Mouse (Mus musculus) embryo, embryonic 9.5 days (tissue): ENCODE data around the gene Stk11.
A peak's percentile ranks its signal among the peaks of the same experiment; 100 is the strongest.

Source experiments
- DNase-seq: peaks from one replicate; pipeline ENCODE4 v3.0.0-alpha.2; 2017; ENCODE audit errors: extremely low spot score

Stk11 gene

DNA sequence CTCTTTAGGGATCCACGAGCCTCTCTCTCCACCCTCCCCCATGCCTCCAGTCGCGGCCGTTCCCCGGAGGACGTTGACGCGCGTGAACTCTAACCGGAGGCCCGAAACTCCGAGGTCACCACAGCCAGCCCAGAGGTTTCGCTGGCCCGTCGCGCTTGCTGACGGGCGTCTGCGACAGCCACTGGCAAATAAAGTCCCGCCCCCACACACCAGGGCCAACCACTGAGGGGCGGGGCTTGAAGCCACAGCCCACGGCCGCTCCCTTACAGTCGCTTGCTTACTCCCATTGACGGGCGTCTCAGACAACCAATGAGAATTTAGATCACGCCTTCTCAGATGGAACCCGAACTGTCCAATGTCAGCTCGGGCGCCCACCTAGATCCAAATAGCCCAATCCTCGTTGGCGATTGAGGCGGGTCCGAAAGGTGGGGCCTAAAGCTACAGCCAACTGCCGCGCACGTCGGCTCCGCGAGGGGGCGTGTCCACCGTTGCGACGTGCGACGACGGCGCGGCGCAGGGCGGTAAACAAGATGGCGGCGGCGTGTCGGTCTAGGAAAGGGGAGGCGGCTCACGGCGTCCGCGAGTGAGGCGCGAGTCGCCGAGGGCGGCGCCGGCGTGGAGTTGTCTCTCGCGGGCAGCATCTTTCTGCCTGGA is at the start of gene Stk11:
Gene Stk11 (plus strand): TSS at position 514 of the 654 bp plus-strand sequence.
- peak; percentile 98 for DNase-seq

DNA sequence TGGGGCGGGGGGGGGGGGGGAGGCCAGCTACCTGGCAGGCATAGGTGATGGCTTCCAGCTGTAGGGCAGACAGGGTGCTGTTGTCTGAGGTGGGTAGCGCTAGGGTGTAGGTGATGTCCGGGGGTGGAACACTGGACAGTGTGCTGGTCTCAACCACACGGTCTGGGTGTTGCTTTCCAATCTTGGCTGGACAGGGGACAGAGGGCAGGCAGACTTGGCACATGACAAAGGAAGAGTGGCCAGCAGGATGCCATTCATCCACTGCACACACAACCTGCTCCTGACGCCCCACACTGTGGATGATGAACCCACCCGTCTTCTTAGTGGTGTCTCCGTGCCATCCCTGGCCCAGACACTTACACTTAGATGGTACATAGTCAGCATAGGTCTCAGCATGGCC is 46.4 kb upstream of the Stk11 start:
- DNase-seq = no peak

DNA sequence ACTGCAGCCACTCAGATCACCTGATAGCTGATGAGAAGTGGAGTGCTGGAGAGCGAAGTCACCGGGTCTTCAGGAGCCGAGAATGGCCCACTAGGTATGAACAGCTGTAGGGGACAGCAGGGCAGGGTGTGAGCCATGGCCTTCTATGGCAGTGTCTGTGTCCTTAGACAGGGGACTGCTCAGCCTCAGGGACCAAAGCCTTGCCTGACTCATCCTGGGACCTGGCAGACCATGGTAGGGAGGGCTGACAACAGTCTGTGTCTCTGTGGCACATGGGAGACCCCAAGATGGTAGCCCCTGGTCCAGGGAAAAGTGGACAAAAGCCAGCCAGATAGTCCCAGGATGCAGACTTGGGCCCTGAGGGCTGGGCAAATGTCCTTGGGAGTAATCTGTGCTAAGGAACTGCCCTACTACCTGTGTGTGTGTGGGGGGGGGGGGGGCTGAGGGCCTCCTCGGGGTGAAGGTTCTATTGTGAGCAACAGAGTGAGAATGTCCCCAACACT is 45.6 kb upstream of the Stk11 start:
- DNase-seq = no peak

DNA sequence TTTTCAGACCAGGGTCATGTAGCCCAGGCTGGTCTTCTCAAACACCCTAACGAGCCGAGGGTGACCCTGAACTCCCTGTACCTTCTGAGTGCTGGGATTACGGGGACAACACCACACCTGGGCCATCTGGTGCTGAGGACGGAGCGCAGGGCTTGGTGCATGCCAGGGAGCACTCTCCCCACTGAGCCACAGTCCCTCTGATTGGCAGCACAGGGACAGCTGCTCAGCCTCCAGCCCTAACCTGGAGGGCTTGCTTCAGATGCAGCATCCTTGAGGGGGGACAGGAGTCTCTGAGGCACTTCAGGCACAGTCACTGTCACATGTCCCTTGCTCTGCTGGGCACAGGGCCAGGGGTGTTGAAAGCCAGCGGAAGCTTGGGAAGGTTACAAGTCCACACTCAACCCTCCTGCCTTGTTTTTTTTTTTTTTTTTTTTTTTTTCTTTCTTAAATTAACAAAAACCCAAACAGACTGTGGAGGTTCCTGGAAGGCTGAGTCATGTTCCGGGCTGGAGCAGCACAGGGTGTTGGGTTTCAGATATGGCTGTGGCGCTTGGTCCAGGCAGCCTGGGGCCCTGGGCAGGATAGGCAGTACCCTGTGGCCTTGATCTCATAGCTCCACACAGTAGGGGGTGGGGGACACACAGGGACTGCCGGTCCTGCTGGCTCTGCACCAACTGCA is 44.6 kb upstream of the Stk11 start:
- DNase-seq = no peak

DNA sequence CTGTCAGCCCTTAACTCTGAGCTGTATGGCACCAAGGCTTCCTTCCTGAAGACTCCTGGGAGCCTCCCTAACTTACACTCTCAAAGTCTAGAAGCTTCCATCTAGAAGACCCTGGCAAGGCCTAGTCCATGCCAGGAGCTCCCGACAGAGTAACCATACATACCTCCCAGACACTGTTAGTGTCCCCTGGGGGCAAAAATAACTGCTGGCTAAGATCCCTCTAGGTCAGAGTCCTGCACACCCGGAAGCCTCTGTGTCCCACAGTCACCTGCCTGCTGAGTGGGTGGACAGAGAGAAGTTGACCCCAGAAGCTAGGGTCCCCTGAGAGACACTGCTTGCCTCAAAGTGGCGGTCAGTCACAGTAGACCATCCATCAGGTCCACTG is 44.1 kb upstream of the Stk11 start:
- no peak for DNase-seq

DNA sequence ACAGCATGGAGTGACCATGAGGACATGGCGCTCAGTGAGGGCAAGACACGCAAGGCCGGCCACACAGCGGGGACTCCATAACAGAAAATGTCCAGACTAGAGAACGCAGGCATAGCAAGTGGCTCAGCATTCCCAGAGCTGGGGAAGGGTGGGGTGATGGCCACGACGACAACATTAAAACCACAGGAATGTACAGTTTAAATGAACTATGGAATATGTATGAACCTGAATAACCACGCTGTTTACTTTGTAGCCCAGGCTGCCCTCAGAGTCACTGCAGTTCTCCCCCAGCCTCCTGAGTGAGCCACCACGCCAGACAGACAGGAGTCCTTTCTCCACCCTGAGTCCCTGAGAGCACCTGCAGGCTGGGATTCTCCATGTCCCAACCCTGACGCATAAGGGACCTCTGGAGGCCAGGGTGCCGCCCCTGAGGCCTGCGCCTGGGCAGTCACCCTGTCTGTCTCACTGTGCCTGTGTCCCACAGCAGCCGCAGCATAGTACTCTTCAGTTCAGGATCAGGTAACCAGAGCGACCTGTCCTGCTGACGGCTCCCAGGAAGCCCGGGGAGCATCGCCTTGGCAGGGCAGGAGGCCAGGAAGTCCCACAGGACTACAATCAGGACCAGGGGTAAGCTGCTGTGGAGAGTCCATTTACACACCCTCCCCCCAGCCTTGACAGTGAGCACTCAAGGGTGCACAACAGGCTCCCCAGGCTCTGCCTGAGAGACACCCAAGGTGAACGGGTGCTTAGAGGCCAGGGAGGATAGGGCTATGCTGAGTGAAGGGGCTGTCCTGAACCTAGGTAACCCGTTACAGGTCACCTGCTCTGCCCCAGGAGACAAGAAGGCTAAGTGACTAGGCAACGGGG is 42.7 kb upstream of the Stk11 start:
- DNase-seq = no peak

DNA sequence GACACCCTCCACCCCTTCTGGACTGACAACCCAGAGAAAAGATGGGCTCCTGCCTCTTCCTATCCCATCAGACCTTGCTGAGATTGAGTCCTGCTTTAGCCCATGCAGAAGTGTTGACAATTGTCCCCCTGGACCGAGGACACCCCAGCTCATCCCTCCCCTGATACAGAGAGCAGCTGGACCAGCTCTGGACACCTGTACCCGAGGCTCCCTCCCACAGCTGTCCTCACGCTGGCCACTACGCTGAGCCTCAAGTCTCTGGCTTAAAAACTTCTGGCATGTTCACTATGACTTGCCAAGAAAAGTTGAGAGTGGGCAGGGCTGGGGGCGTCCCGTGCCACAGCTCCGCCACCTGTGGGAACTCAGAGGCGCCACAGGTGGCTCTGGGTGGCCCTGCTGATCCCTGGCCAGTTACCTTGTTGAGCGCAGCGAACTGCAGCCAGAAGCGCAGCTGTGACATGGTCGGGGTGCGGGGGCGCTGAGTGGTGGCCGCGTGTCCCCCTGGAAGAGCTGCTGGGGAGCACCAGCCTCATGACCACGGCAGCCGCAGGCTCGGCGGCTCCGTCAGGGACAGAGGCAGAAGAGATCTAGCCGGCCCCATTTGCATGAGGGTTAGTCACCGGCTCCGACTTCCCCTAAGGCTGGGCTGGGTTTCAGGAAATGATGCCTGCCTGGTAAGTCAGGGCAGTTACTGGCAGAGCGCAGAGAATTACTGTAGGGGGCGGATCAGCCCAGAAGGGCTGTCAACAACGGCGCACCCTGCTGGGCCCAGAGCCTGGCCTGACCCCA is 40.6 kb upstream of the Stk11 start:
- DNase-seq = peak; percentile 29

DNA sequence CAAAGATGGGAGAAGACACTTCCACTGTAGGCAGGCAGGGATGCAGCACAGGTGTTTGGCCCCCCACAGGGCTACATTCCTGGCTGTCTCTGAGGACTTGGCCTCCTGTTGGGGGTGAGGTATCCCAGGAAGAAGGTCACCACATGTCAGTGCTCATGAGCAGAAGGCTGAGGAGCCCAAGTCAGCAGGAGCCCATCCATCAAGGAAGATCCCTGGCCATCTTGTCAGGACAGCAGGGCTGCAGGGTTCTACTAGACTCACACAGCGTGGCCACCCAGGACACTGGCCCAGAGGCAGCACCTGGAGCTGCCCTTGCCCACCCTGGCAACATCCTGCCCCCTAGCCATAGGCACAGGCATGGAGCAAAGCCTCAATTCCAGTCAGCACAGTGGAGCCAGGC is 39.7 kb upstream of the Stk11 start:
- DNase-seq = no peak

DNA sequence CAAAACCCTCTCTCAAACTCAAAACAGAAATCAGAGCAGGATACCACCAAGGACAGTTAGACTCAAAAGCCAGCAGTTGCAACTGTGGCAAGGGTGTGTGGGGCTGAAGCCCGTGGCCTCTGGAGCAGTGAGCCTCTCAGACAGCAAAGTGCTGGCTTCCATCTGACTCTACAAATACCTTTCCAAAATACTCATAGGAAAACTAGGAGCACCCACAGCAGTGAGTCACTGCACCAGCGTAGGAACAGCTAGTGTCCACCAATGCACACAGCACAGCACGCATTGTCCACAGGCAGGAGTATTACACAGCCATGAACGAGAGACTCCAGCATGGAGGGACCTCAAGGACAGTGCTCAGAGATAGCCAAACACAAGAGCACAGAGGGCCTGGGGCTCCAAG is 39.2 kb upstream of the Stk11 start:
- DNase-seq = no peak

DNA sequence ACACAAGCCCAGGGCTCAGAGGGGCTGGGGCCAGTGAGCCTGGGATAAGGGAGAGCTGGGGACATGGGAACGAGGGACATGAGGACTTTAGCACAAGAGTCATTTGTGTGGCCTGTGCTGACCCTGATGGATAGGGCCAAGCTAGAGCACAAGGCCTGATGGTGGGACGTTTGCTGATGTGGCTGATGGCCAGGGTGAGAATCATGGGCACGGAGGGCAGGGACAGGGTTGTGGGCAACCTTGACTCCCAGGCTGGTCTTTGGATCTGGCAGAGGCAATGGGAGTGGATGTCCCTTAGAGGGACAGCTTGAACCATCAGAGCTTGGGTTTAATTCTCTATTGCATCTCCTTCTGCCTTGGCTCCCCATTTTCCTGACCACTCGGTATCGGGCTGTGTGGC is 38.3 kb upstream of the Stk11 start:
- DNase-seq = no peak

DNA sequence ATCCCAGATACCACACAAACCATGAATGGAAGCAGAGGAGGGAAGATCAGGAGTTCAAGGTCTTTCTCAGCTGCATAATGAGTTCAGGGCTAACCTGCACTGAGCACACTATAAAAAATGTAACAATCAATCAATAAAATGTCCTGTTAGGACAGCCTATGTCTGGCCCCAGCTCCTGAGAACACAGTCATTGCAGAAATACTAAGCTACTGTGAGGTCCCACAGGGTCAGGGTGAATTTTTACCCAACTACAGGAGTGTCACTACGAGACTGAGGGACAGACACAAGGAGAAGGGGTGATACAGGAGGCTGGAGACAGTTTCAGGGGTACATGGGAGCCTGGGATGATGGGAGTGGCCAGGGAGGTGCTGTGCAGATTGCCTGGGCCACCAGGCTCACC is 37.2 kb upstream of the Stk11 start:
- DNase-seq = no peak

DNA sequence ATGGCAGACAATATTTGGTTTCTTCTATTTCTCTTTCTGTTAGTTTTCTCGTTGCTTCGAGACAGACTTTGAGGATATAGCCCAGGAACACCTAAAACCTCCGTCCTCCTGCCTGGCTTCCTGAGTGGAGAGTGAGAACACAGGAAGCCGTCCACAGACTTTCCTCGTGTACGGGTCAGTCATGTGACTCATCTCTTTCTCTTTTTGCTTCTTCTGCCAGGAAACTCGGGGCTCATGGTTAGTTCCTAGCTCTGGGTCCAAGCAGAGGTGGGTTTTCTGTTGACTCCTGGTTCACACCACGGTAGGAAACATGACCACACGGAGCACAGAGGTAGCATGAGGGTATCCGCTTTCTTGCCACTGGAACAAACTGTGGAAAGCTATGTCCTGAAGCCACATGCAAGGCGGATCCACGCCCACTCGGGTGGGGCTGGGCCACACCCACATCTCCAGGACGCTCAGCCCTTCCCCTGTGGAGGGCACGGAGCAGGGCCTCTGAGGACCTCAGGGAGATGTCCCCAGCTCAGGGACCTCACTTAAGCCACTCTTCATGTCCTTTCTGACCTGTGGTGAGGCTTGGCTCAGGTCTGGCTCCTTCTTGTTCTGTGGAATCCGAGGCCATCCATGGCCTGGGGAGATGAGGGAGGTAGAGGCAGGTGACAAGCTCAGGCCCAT is 35.1 kb upstream of the Stk11 start:
- no peak for DNase-seq

DNA sequence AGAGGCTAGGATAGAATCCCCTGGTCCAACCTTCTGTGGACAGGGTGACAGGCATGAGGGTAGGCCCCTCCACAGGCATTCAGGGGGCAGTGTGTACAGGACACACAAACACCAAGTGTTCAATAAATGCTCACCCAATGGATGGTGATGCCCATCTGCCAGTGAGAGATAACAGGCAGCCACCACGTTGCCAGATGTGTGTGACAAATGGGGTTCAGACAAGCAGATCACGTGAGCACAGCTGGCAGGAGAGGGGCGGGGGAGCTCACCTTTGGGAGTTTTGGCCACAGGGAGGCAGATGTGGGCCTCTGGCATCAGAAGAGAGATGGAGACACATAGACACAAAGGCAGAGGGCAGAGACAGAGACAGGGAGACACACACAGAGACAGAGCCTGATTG is 34.5 kb upstream of the Stk11 start:
- DNase-seq = no peak

DNA sequence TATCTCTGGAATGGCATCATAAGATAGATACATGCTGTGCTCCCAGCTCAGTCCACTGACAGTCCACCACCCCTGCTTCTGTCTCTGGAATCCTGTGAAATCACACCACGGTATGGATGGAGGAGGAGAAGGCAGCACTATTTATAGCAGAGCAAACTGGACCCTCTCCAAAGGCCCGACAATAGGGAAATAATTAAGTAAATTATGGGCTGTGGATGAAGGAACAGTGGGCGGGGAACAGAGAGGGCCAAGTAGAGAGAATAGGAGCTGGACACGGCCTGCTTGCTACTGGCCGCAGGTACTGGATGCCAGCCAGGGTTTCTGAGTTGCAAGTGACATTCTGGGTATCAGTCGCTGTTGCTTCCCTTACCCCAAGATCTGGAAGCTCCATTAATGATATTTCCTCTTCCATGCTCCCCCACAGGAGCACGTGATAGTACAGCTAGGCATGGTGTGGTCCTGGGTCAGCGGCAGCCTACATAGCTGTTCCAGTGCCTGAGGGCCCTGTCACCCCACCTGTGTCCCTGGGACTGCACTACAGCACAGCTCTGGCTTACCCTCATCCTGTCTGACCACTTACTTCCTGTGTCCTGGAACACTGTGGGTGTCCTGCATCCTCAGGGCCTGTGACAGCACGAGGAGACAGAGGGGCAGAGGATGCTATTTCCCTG is 30.7 kb upstream of the Stk11 start:
- no peak for DNase-seq

DNA sequence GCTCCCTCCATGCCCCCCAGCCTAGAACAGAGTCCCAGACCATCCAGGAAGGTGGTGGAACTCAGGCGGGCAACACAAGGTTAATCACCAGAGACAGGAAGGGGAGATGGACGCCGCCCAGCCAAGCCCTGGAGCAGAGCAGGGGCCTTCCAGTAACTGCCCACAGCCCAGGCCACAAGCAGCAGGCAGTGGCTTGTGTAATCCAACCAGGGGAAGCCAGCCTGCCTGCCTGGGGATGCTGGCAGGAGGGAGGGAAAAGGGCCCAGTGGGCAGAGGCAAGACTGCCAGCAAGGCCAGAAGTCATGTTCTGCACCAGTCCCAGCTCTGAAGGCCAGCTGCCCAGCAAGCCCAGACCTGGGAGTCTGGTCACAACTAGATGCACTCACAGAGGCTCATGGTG is 28.8 kb upstream of the Stk11 start:
- DNase-seq = no peak

DNA sequence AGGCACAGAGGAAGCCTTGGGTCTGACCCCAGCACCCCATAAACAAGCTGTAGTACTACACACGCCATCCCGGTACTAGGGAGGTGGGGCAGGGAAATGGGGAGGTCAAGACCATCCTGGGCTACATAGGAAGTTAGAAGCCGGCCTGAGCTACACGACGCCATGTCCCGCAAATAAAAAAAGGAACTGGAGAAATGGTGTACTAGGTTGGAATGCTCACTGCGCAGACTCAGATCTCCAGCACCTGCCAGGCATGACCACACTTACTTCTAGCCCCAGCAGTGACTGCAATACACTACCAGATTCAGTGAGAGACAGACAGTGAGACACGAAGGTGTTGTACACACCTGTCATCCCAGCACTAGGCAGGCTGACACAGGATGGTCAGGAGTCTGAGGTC is 28.1 kb upstream of the Stk11 start:
- DNase-seq = no peak

DNA sequence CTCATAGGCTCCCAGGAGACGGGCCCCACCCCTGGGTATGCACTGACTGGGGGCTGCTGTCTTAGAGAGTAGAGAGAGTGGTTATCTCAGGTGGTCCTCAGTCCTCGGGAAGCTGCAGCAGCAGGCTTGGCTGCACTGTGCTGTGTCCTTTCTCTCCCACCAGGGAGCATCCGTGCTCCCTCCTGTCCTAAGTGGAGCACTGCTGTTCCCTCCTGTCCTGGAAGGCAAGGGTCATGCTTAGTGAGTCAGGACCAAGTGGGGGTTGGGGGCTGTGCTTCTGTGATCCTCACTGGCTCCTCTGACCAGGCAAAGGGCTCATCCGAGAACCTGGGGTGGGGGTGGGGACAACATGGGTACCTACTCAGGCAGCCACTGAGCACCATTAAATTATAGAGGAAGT is 26.5 kb upstream of the Stk11 start:
- no peak for DNase-seq

DNA sequence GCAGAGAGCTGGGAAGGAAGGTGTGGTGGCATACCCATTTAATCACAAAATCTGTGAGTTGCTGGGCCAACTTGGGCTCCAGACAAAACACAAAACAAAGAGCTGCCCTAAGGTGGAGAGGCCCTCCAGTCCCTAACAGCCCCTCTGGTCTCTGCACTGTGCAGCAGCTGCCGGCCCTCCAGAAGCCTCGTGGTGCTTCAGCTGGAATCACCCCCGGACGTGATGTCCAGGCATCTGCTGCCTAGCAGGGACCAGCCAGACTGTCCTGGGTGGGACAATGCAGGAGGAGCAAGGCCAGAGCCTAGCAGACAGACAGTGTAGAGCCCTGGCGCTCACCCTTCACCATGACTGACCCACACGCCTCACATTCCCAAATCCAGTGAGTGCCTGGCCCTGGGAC is 24.1 kb upstream of the Stk11 start:
- DNase-seq = no peak

DNA sequence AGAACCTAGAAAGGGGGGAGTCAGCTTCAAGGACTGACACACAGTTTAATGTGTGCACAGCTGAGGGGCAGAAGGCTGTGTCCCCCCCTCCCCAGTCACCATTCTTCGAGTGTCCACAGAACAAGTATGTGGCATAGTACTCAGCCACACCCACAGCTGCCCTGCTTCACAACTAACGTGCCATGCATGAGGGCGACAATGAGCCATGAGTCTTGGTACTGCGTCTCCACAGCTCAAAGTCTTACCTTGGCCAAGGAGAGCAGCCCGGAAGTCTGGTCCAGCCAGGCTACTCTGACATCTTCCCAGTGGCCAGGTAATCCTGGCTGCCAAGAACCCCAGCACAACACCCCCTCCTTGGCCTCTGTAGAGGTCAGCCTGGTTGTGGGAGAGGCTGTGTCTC is 22.9 kb upstream of the Stk11 start:
- no peak for DNase-seq

DNA sequence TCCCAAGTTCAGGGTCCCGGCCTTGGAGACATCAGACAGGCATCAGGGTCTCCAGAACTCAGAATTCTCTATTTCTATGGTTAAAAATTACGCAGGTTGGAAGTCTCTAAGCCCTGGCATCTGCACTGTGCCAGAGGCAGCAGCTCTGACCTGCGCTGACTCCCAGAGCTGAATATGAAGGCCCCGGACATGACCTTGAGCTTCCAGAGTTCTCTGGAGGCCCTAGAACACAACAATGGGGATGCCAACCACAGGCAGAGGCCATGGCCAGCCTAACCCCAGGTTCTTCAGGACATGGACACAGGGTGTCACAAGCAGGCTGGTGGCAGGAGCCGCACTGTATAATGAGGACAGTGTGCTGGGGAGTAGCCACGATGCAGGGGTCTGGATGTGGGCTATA is 21.5 kb upstream of the Stk11 start:
- DNase-seq = no peak

DNA sequence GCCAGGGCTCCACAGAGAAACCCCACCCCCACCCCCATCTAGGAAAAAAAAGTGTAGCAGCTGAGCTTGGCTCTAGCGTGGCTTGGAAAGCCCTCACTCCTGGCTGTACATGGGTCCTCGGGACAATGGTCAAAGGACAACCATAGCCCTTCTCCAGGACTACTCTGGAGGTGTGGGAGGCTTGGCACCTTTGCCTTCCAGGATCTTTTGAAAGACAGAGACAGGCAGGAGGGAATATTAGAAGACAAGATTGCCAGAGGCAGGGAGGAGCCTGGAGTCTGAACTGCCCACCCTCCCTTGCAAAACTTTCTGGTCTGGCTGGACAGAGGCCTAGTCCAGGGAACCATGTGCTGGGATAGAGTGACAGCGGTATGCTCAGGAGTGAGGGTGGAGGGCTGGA is 20.9 kb upstream of the Stk11 start:
- no peak for DNase-seq
